Mouse (Mus musculus) hindbrain, postnatal 0 days (tissue): Measurements from ENCODE around the gene Irgm1. TPM values are rescaled to one million over a fixed set of nuclear protein-coding genes. Genes with fewer than 3 reads are reported as not detected.
"Not testable (repeated sequence)": the region's sequence is repeated elsewhere in the genome, so short reads cannot be mapped to it uniquely, and the experiment has no call there.

Experiments
- ATAC-seq: fragments of 200-750 bp; cut with Nextera tagmentation; 2 replicates; pipeline ENCODE4 v1.8.0; 2017; ENCODE audit warnings: mild to moderate bottlenecking, moderate TSS enrichment, moderate library complexity
- DNase-seq: peaks from one replicate; pipeline ENCODE4 v3.0.0-alpha.2; 2015; ENCODE audit warnings: low spot score
- H3K27ac ChIP-seq: fragments of 300-500 bp; sonication (generic); 2 replicates; pipeline ENCODE4 v1.5.1; 2014; ENCODE audit warnings: mild to moderate bottlenecking
- H3K27me3 ChIP-seq: fragments of 300-500 bp; sonication (generic); 2 replicates; pipeline ENCODE4 v1.6.1; 2014; ENCODE audit warnings: low read length, mixed read lengths; ENCODE audit not compliant: insufficient read depth
- H3K36me3 ChIP-seq: fragments of 300-500 bp; sonication (generic); 2 replicates; pipeline ENCODE4 v1.6.1; 2014; ENCODE audit warnings: low read length, mixed read lengths; ENCODE audit not compliant: insufficient read depth
- H3K4me1 ChIP-seq: fragments of 300-500 bp; sonication (generic); 2 replicates; pipeline ENCODE4 v1.6.1; 2014; ENCODE audit warnings: antibody characterized with exemption, low read length, mixed read lengths; ENCODE audit not compliant: insufficient read depth
- H3K4me2 ChIP-seq: fragments of 300-500 bp; sonication (generic); 2 replicates; pipeline ENCODE4 v1.6.1; 2014; ENCODE audit warnings: low read depth, mild to moderate bottlenecking, low read length, moderate library complexity, mixed read lengths
- H3K4me3 ChIP-seq: fragments of 300-500 bp; sonication (generic); 2 replicates; pipeline ENCODE4 v1.5.1; 2014; ENCODE audit warnings: low read length
- H3K9ac ChIP-seq: fragments of 300-500 bp; sonication (generic); replicated peaks from 2 replicates; pipeline ENCODE4 v1.6.1; 2014; ENCODE audit warnings: mild to moderate bottlenecking, low read length, moderate library complexity, mixed read lengths
- H3K9me3 ChIP-seq: fragments of 300-500 bp; sonication (generic); 2 replicates; pipeline ENCODE4 v1.6.1; 2016; ENCODE audit warnings: low read length, mixed read lengths
- CTCF ChIP-seq: IDR thresholded peaks from 2 replicates; pipeline ENCODE4 v1.5.1; 2016; ENCODE audit warnings: antibody characterized with exemption, control low read depth, low read depth
- WGBS: fragments of 180-500 bp; shearing (Covaris S2); extraction: QIAGEN DNeasy Blood & Tissue Kit; methylation state at CpG from one replicate; pipeline ENCODE4 v1.1.7; 2014; 5-methylcytosine and 5-hydroxymethylcytosine counted together
- polyA plus RNA-seq: library from polyadenylated mRNA; unstranded; fragments of >200 nt; fragmentation: Nextera tagmentation; extraction: Ambion mirVana; gene quantifications from 2 replicates; pipeline ENCODE4 v1.2.1, GENCODE M21; 2015
- total RNA-seq: library from RNA; depleted of rRNA; stranded (reverse); fragments of >200 nt; gene quantifications from 2 replicates; pipeline ENCODE4 v1.2.3, GENCODE M21; 2014

The Irgm1 gene
- total and polyA plus RNA-seq, 2 experiments from 2014 or later, result 5.8 to 6.3 TPM

GRCm38 (mm10) chr11:48846881-48847280 lies 24.6 kb downstream of the Irgm1 start:
- no peak for DNase-seq
- 54% methylated on average over 5 of the region's 5 CpGs for WGBS

GRCm38 (mm10) chr11:48846362-48846761 lies 25.1 kb downstream of the Irgm1 start:
- not testable (repeated sequence) for H3K27ac ChIP-seq, ATAC-seq, DNase-seq, H3K9me3 ChIP-seq, H3K27me3 ChIP-seq, H3K9ac ChIP-seq, H3K4me1 ChIP-seq, H3K4me3 ChIP-seq, H3K4me2 ChIP-seq, H3K36me3 ChIP-seq
- WGBS, result 84% methylated on average over 2 of the region's 2 CpGs

More at GRCm38 (mm10) chr11:48846881-48847280, 24.6 kb downstream of the Irgm1 start:
- no peaks in the 10 kb centered on the region for H3K9me3 ChIP-seq
- no peak overlapping the region for H3K4me2 ChIP-seq
- H3K9ac ChIP-seq, result no peak overlapping the region
- TF ChIP-seq CTCF, result no peak
- no peaks in the 10 kb centered on the region for H3K36me3 ChIP-seq
- no peak overlapping the region for H3K4me3 ChIP-seq
- H3K27me3 ChIP-seq, result no peaks in the 10 kb centered on the region; the same call in 1 of the 2 replicates
- no peak overlapping the region for H3K27ac ChIP-seq
- H3K4me1 ChIP-seq, result no peaks in the 10 kb centered on the region
- ATAC-seq, result no peak

GRCm38 (mm10) chr11:48845244-48845815 lies 26.2 kb downstream of the Irgm1 start:
- no peak overlapping the region for H3K9ac ChIP-seq
- no peaks in the 10 kb centered on the region for H3K4me1 ChIP-seq
- TF ChIP-seq CTCF, result no peak
- ATAC-seq (no peak), DNase-seq (no peak)
- no peak overlapping the region for H3K4me2 ChIP-seq
- H3K27me3 ChIP-seq, result no peaks in the 10 kb centered on the region; the same call in 1 of the 2 replicates
- H3K36me3 ChIP-seq, result no peaks in the 10 kb centered on the region
- no peak overlapping the region for H3K27ac ChIP-seq
- 46% methylated on average over 13 of the region's 13 CpGs for WGBS
- no peaks in the 10 kb centered on the region for H3K9me3 ChIP-seq
- no peak overlapping the region for H3K4me3 ChIP-seq

DNA sequence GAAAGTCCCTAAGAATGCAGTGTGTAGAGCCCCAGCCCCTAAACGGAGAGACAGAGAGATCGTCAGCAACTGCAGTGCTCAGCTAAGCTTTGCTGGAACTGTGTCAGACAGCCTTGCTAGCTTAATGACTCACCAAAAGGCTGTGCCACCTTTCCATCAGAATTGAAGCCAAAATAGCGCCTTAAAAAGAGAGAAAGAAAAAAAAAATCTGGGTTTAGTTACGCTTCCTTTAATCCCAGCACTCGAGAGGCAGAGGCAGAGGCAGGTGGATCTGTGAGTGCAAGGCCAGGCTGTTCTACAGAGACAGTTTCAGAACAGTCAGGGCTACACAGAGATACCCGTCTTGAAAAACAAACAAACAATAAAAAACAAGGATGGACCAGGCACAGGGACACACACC lies 27.2 kb downstream of the Irgm1 start:
- H3K9ac ChIP-seq, result no peak overlapping the region
- no peaks in the 10 kb centered on the region for H3K36me3 ChIP-seq
- TF ChIP-seq CTCF, result no peak
- WGBS, result 58% methylated on average over 6 of the region's 6 CpGs
- DNase-seq (no peak), ATAC-seq (no peak)
- H3K27me3 ChIP-seq, result no peaks in the 10 kb centered on the region; the same call in 1 of the 2 replicates
- H3K4me1 ChIP-seq, result no peaks in the 10 kb centered on the region
- no peak overlapping the region for H3K4me3 ChIP-seq
- no peak overlapping the region for H3K27ac ChIP-seq
- H3K9me3 ChIP-seq, result no peaks in the 10 kb centered on the region
- no peak overlapping the region for H3K4me2 ChIP-seq

- H3K4me1 ChIP-seq, result peaks cover 3% of the 10 kb centered on the region; the same call in 1 of the 2 replicates
- no peak overlapping the region for H3K4me2 ChIP-seq
- ATAC-seq (no peak), DNase-seq (no peak)
- H3K9ac ChIP-seq, result no peak overlapping the region
- H3K4me3 ChIP-seq, result no peak overlapping the region
- no peaks in the 10 kb centered on the region for H3K36me3 ChIP-seq
- H3K27me3 ChIP-seq, result no peaks in the 10 kb centered on the region; the same call in 1 of the 2 replicates
- H3K9me3 ChIP-seq, result no peaks in the 10 kb centered on the region
- TF ChIP-seq CTCF, result no peak
- H3K27ac ChIP-seq, result no peak overlapping the region
- WGBS, result 86% methylated on average over 11 of the region's 11 CpGs
Measured at GRCm38 (mm10) chr11:48843202-48843601, 28.3 kb downstream of the Irgm1 start.

DNA sequence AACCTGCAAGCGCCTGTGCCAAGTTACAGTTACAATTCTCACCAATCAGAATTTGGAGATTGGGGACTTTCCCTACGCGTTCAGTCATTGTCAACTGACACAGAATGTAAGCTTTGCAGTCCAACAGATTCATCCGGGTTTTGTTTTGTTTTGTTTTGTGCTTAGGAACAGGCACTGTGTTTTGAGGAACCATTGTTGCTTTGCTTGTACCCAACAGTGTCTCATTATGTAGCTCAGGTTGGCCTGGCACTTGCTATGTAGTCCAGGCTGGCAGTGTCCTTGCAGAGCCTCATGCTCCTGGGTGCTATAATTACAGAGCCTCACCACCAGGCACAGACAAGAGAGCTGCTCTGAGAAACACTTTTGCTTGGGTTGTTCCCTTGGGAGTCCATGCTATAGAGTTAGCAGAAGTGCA lies 29.1 kb downstream of the Irgm1 start:
- peaks cover 5% of the 10 kb centered on the region; the same call in 1 of the 2 replicates for H3K4me1 ChIP-seq
- no peak for TF ChIP-seq CTCF
- ATAC-seq (no peak), DNase-seq (no peak)
- H3K4me3 ChIP-seq, result no peak overlapping the region
- H3K9ac ChIP-seq, result no peak overlapping the region
- H3K27ac ChIP-seq, result no peak overlapping the region
- WGBS, result 87% methylated on average over 4 of the region's 4 CpGs
- no peaks in the 10 kb centered on the region for H3K36me3 ChIP-seq
- H3K9me3 ChIP-seq, result no peaks in the 10 kb centered on the region
- no peaks in the 10 kb centered on the region; the same call in 1 of the 2 replicates for H3K27me3 ChIP-seq
- H3K4me2 ChIP-seq, result no peak overlapping the region

- Histone ChIP-seq H3K4me3 (no peak overlapping the region), H3K36me3 (no peaks in the 10 kb centered on the region), H3K27me3 (no peaks in the 10 kb centered on the region; the same call in 1 of the 2 replicates), H3K9me3 (no peaks in the 10 kb centered on the region), H3K9ac (no peak overlapping the region), H3K27ac (no peak overlapping the region), H3K4me2 (no peak overlapping the region), H3K4me1 (peaks cover 5% of the 10 kb centered on the region; the same call in 1 of the 2 replicates)
- TF ChIP-seq CTCF, result no peak
- WGBS, result 85% methylated on average over 5 of the region's 5 CpGs
- no peak for ATAC-seq
- DNase-seq, result no peak
Measured at GRCm38 (mm10) chr11:48841213-48841612, 30.3 kb downstream of the Irgm1 start.
